Mouse (Mus musculus): ENCODE results near the gene Dlx1. TPM values are rescaled to one million over a fixed set of nuclear protein-coding genes. Genes with fewer than 3 reads are reported as not detected.

The Dlx1 gene
- polyA plus RNA-seq, 1 experiment, result 0.20 TPM

GRCm38 (mm10) chr2:71517466-71518099, 10.3 kb upstream of the Dlx1 start:
- Histone ChIP-seq H3K4me1 (ENCODE audit: control insufficient read depth, insufficient read depth, low read length) (no peaks in the 10 kb centered on the region), H3K27me3 (ENCODE audit: control insufficient read depth, insufficient read depth, low read length) (no peaks in the 10 kb centered on the region), H3K4me3 (replicated peaks; ENCODE audit: insufficient read depth, low read depth, low read length) (no peak overlapping the region), H3K27ac (ENCODE audit: insufficient read depth, low read length) (no peak overlapping the region)
- no peak for DNase-seq
- WGBS, result 83% methylated on average over 8 of the region's 8 CpGs
- TF ChIP-seq CTCF (IDR thresholded peaks at IDR 0.05; ENCODE audit: borderline replicate concordance, insufficient read depth, low read depth, low read length) (no peak), POLR2A (IDR thresholded peaks at IDR 0.05; ENCODE audit: borderline replicate concordance, insufficient read depth, low read length) (no peak)

GRCm38 (mm10) chr2:71522871-71523270, 5.0 kb upstream of the Dlx1 start:
- Histone ChIP-seq H3K27ac (ENCODE audit: insufficient read depth, low read length) (no peak overlapping the region), H3K4me1 (ENCODE audit: control insufficient read depth, insufficient read depth, low read length) (no peaks in the 10 kb centered on the region), H3K4me3 (replicated peaks; ENCODE audit: insufficient read depth, low read depth, low read length) (no peak overlapping the region), H3K27me3 (ENCODE audit: control insufficient read depth, insufficient read depth, low read length) (no peaks in the 10 kb centered on the region; the same call in 1 of the 2 replicates)
- TF ChIP-seq POLR2A (IDR thresholded peaks at IDR 0.05; ENCODE audit: borderline replicate concordance, insufficient read depth, low read length), result no peak
- no peak for TF ChIP-seq CTCF (IDR thresholded peaks at IDR 0.05; ENCODE audit: borderline replicate concordance, insufficient read depth, low read depth, low read length)
- 87% methylated on average over 4 of the region's 4 CpGs for WGBS
- DNase-seq, result no peak

- Histone ChIP-seq H3K27ac (ENCODE audit: insufficient read depth, low read length) (no peak overlapping the region), H3K4me1 (ENCODE audit: control insufficient read depth, insufficient read depth, low read length) (no peaks in the 10 kb centered on the region), H3K27me3 (ENCODE audit: control insufficient read depth, insufficient read depth, low read length) (no peaks in the 10 kb centered on the region; the same call in 1 of the 2 replicates), H3K4me3 (replicated peaks; ENCODE audit: insufficient read depth, low read depth, low read length) (no peak overlapping the region)
- TF ChIP-seq POLR2A (IDR thresholded peaks at IDR 0.05; ENCODE audit: borderline replicate concordance, insufficient read depth, low read length) (no peak), CTCF (IDR thresholded peaks at IDR 0.05; ENCODE audit: borderline replicate concordance, insufficient read depth, low read depth, low read length) (no peak)
- DNase-seq, result no peak
- 61% methylated on average over 4 of the region's 4 CpGs for WGBS
Observed at GRCm38 (mm10) chr2:71523431-71523830, 4.5 kb upstream of the Dlx1 start.

GRCm38 (mm10) chr2:71524763-71525162, 3.1 kb upstream of the Dlx1 start:
- H3K27ac ChIP-seq (ENCODE audit: insufficient read depth, low read length), result no peak overlapping the region
- TF ChIP-seq POLR2A (IDR thresholded peaks at IDR 0.05; ENCODE audit: borderline replicate concordance, insufficient read depth, low read length) (no peak), CTCF (IDR thresholded peaks at IDR 0.05; ENCODE audit: borderline replicate concordance, insufficient read depth, low read depth, low read length) (no peak)
- 55% methylated on average over 13 of the region's 13 CpGs for WGBS
- peaks cover 2% of the 10 kb centered on the region; the same call in 1 of the 2 replicates for H3K27me3 ChIP-seq (ENCODE audit: control insufficient read depth, insufficient read depth, low read length)
- H3K4me1 ChIP-seq (ENCODE audit: control insufficient read depth, insufficient read depth, low read length), result 0 out of 2 replicates have a peak, but pooled peaks cover under 1% of the 10 kb centered on the region
- H3K4me3 ChIP-seq (replicated peaks; ENCODE audit: insufficient read depth, low read depth, low read length), result no peak overlapping the region
- no peak for DNase-seq

- no peak overlapping the region for H3K4me3 ChIP-seq (replicated peaks; ENCODE audit: insufficient read depth, low read depth, low read length)
- TF ChIP-seq CTCF (IDR thresholded peaks at IDR 0.05; ENCODE audit: borderline replicate concordance, insufficient read depth, low read depth, low read length), result no peak
- TF ChIP-seq POLR2A (IDR thresholded peaks at IDR 0.05; ENCODE audit: borderline replicate concordance, insufficient read depth, low read length), result no peak
Observed at GRCm38 (mm10) chr2:71526595-71527322, 1.2 kb upstream of the Dlx1 start.

GRCm38 (mm10) chr2:71527323-71528013, 445 bp upstream of the Dlx1 start:
- WGBS, result 6% methylated on average over 24 of the region's 24 CpGs
- DNase-seq, result peak in 1 of 2 experiments; percentile 25
- no peak overlapping the region for H3K27ac ChIP-seq (ENCODE audit: insufficient read depth, low read length)
- H3K4me3 ChIP-seq (replicated peaks; ENCODE audit: insufficient read depth, low read depth, low read length), result no peak overlapping the region
- peaks cover 8% of the 10 kb centered on the region; the same call in 1 of the 2 replicates for H3K27me3 ChIP-seq (ENCODE audit: control insufficient read depth, insufficient read depth, low read length)
- H3K4me1 ChIP-seq (ENCODE audit: control insufficient read depth, insufficient read depth, low read length), result 0 out of 2 replicates have a peak, but pooled peaks cover 2% of the 10 kb centered on the region
- no peak for TF ChIP-seq CTCF (IDR thresholded peaks at IDR 0.05; ENCODE audit: borderline replicate concordance, insufficient read depth, low read depth, low read length)
- no peak for TF ChIP-seq POLR2A (IDR thresholded peaks at IDR 0.05; ENCODE audit: borderline replicate concordance, insufficient read depth, low read length)

More at GRCm38 (mm10) chr2:71526595-71527322, 1.2 kb upstream of the Dlx1 start:
- Histone ChIP-seq H3K4me1 (ENCODE audit: control insufficient read depth, insufficient read depth, low read length) (0 out of 2 replicates have a peak, but pooled peaks cover 2% of the 10 kb centered on the region), H3K27me3 (ENCODE audit: control insufficient read depth, insufficient read depth, low read length) (peaks cover 7% of the 10 kb centered on the region; the same call in 1 of the 2 replicates), H3K27ac (ENCODE audit: insufficient read depth, low read length) (no peak overlapping the region)
- no peak for DNase-seq
- WGBS, result 6% methylated on average over 10 of the region's 10 CpGs

GRCm38 (mm10) chr2:71528714-71529510, 999 bp downstream of the Dlx1 start:
- Histone ChIP-seq H3K4me3 (replicated peaks; ENCODE audit: insufficient read depth, low read depth, low read length) (no peak overlapping the region), H3K4me1 (ENCODE audit: control insufficient read depth, insufficient read depth, low read length) (0 out of 2 replicates have a peak, but pooled peaks cover 2% of the 10 kb centered on the region), H3K27me3 (ENCODE audit: control insufficient read depth, insufficient read depth, low read length) (peaks cover 12% of the 10 kb centered on the region; the same call in 1 of the 2 replicates), H3K27ac (ENCODE audit: insufficient read depth, low read length) (no peak overlapping the region)
- TF ChIP-seq POLR2A (IDR thresholded peaks at IDR 0.05; ENCODE audit: borderline replicate concordance, insufficient read depth, low read length), result no peak
- WGBS, result under 1% methylated on average over 56 of the region's 57 CpGs
- DNase-seq, result peak in 1 of 2 experiments; percentile 13
